Mouse (Mus musculus) hematopoietic stem cell, adult 5-6 weeks (primary cell): ENCODE results near the gene Derl3. TPM values are rescaled to one million over a fixed set of nuclear protein-coding genes. Genes with fewer than 3 reads are reported as not detected.
A peak's percentile ranks its signal among the peaks of the same experiment; 100 is the strongest.
"Not testable (repeated sequence)": the region's sequence is repeated elsewhere in the genome, so short reads cannot be mapped to it uniquely, and the experiment has no call there.

Source experiments
- ATAC-seq, 2 experiments: fragments of 125-278 bp in 1 of 2; replicated peaks in 1 of 2; 2 replicates each; pipeline ENCODE4 v1.8.0; 2016 to 2017; ENCODE audit warnings: inconsistent platforms in 2 of 2, mild to moderate bottlenecking in 2 of 2, moderate number of reproducible peaks in 2 of 2, low read depth in 1 of 2, moderate TSS enrichment in 1 of 2; ENCODE audit not compliant: low FRiP score in 2 of 2, poor library complexity in 2 of 2, severe bottlenecking in 2 of 2, insufficient read depth in 1 of 2, low TSS enrichment in 1 of 2
- total RNA-seq: library from RNA; stranded (forward); fragments of 172-1452, 232-1000 nt; gene quantifications from 2 replicates; pipeline ENCODE4 v1.2.3, GENCODE M21; 2017

Derl3 gene
- total RNA-seq, result 1.8 and 4.2 TPM in 2 replicates

GRCm38 (mm10) chr10:75893089-75893750 lies at the start of gene Derl3:
Derl3 (plus strand) TSS chr10:75893413.
- peak; percentile 98 to 99 for ATAC-seq

DNA sequence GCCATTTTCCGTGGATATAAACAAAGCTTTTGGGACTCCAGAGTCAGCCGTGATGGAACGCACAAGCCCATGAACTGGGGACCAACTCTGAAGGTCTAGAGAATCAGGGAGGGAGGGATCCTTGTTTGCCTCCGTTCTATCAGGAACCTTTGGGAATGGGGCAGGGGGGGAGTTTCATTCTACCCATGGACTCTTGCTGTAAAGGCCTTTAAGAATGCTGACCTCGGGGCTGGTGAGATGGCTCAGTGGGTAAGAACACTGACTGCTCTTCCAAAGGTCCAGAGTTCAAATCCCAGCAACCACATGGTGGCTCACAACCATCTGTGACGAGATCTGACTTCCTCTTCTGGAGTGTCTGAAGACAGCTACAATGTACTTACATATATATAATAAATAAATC lies 49.3 kb upstream of the Derl3 start:
- ATAC-seq, result not testable (repeated sequence)

GRCm38 (mm10) chr10:75844800-75845199 lies 48.4 kb upstream of the Derl3 start:
- ATAC-seq, result no peak

- ATAC-seq, result no peak
Observed at GRCm38 (mm10) chr10:75845306-75845930, 47.8 kb upstream of the Derl3 start.

DNA sequence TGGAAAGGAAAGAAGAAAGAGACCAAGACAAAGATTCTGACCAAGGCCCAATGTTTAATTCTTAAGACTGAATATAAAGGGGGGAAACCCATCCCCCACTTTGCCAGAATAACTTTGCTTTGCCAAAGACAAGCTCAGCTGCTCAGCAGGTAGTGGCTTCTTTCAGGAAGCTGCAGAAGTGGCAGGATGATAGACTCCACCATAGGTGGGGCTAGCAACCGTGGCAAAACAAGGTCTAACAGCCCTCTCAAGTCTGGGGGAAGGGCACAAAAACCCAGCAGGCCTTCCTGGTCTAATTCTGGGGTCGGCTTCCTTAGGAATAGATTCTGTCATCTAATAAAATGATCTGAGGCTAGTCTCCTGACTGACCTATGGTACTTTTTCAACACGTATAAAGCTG lies 44.8 kb upstream of the Derl3 start:
- ATAC-seq, result no peak

DNA sequence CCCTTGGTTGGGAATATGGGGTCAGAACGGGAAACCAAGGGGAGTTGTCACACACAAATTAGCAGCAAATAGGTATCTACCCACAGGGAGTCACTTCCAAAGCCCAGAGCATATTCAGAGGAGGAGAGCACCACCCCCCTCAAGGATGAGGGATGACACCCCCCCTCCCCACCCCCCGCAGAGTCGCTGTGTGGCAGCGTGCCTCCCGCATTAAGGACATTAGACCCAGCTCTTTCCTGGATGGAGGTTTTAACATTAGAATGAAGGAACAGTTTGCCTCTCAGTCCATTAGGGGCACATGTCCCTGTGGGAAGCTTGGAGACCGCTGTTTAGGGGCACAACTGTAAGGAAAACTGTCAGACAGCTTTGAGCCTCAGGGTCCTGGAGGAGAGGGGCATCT lies 42.1 kb upstream of the Derl3 start:
- no peak for ATAC-seq

DNA sequence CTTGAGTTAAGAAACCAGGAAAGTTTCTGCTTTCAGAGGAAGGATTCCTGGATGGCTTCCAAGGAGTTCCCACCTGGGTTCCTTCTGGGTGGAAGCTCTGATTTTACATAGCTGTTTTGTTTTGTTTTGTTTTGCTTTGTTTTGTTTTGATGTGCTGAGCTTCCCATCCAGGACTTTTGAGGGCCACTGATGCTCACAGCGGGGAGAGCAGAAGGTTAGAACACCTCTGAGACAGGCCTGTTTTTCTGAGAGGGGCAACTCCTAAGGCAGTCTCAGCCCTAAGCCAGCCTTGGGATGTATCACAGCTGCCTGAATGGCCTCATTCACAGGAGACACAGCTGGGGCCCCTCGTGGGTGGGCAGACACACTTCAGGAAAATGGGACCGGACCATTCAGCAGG lies 41.5 kb upstream of the Derl3 start:
- no peak for ATAC-seq

GRCm38 (mm10) chr10:75852539-75853125 lies 40.6 kb upstream of the Derl3 start:
- no peak for ATAC-seq

- peak; percentile 56 to 74 for ATAC-seq
Observed at GRCm38 (mm10) chr10:75853452-75853851, 39.8 kb upstream of the Derl3 start.

GRCm38 (mm10) chr10:75854096-75854495 lies 39.1 kb upstream of the Derl3 start:
- no peak for ATAC-seq

DNA sequence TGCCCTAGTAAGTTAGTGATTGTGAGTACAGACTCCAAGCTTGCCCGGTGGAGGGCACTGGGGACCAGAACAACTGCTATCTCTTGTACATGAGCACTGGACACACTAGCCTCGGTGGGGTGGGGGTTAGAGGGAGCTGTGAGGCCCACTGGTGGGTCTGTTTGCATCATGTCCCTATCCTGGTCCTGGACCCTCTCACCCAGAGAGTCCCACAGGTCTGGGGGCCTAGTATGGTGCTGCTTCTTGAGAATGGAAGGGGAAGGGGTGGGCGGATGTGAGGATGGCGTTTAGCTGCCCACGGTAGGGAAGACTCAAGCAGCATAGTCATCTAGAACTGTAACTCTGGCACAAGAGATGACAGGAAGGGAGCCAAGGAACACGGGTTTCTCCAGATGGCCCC lies 38.4 kb upstream of the Derl3 start:
- ATAC-seq, result no peak

DNA sequence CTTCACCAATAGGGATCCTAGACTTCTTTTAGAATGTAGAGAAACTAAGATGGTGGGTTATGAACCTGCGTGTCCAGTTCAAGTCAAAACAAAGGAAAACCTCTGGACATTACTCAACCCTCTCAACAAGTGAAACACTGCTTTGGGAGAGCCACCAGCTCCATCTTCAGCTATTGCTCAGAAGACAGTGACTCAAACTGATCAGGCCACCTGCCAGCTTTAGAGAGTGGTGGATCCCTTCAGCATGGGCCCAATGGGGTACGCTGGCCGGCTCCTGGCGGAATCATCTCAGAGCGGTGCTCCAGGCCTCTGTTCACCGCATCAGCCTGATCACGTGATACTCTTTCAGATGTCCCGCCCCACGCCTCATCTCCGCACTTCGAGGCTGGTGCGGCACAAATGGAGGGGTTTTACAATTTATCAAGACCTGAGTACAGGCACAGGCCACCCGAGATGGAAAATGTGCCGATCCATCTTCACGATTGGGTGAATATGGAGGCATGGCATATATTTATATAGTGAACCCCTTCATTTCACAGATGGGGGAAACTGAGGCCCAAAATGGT lies 37.7 kb upstream of the Derl3 start:
- ATAC-seq, result no peak

DNA sequence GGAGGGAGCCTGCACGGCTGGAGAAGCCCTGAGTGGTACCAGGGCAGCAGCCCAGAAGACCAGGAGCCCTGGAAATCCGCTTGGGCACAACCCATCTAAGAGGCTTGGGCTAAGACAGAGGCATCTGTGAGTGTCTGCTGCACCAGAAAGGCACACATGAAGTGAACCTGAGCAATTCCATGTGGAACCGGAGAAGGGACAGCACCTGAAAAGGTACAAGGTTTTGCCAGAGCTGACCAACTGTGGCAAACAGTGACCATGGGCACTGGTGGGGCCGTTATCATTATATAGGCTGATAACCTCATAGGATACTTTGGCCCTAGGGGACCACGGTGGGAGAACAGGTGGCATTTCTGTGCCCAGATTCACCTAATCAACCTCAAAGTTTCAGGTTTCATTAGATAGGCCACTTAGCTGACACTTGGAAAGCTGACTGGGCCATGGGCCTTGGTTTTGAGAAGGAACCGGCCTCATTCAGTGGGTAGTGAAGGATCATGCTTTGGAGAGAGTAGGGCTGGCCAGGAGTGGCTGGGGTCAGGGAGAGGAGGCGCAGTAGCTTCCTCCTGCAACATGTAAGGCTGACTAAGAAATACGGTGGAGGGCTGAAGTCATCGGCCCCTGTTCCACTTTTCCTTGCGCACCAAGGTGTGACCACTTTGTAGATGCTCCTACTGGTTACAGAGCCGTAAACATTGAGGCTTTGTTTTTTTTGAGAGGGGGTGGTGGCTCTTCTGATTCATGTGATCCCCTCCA lies 36.9 kb upstream of the Derl3 start:
- ATAC-seq, result no peak

DNA sequence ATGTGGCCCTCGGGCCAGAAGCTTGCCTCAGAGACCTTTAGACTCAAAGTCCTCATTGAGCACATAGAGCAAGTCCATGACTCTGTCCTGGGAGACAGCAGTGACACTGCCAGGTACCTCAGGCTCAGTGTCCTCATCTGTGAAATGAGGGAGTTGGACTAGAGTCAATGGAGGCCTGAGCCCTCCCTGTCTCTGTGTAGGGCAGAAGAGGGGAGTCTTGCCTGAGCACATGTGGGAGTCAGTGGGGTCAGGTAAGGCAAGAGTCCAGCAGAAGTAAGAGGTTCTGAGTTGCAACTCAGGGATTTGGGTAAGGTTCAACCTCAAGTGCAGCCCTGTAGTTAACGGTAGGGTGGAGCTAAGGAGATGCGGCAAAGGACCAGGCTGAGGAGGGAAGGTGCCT lies 36.2 kb upstream of the Derl3 start:
- ATAC-seq, result no peak

DNA sequence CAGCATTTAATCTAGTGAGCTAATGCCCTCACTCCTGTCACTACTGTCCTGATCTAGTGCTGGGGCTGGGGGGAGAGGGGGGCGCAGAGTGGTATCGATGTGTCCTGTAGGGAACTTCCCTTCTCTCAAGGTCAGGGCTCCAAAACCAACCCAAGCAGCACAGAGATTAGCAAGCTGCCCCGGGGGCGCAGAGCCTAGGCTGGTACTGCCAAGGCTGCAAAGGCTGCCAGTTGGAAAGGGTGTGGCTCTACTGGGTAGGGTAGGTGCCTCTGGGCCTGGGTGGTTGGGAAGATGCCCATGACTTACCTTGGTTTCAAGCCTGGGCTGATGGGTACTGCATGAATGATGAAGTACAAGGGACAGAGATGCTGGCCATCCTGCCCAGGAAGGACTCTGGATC lies 35.6 kb upstream of the Derl3 start:
- ATAC-seq, result no peak

DNA sequence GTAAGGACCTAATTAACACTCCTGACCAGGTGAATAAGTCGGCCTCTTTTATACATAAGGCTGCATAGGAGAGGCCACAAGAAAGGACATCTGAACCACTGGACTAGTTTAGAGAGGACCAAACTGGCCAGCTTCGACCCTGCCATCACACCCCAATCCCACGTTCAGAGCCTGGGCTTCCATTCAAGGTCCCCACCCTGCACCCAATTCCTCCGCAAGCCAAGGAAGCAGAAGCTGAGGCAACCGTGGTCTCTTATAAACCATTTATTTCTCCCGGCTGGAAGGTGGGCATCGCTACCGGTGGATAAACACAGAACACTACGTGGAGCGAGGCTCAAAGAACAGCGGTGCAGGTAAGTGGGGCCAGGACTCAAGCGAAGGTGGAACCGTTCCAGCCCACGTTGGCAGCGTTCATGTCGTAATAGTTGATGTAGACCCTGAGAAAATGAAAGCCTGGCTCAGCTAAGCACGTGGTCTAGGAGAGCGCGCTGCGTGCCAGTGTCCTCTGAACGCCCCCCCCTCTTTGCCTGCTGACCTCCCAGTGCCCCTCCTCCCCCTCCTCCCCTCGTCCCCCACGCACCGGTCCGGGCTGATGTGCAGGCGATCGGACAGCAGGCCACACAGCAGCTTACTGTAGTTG lies 34.0 kb upstream of the Derl3 start:
- ATAC-seq, result peak in 1 of 2 experiments; percentile 22; a peak in 2 of 4 replicates

GRCm38 (mm10) chr10:75859786-75860470 lies 33.3 kb upstream of the Derl3 start, which contains the start of gene Mif:
Mif (minus strand) TSS chr10:75860240.
- ATAC-seq, result peak; percentile 99 to 100
